Mouse (Mus musculus) kidney, postnatal 14 days (tissue): ENCODE results near the gene Cldnd1.

ENCODE experiments used
- DNase-seq: peaks from one replicate; pipeline ENCODE4 v3.0.0; 2022; ENCODE audit warnings: mixed read lengths

The Cldnd1 gene

GRCm38 (mm10) chr16:58727477-58728131 is at the start of gene Cldnd1:
TSS of gene Cldnd1 (plus strand) at chr16:58727910.
- peak; percentile 97 for DNase-seq

- no peak for DNase-seq
These were observed 49.0 kb upstream of the Cldnd1 start for GRCm38 (mm10) chr16:58678660-58679059.

DNA sequence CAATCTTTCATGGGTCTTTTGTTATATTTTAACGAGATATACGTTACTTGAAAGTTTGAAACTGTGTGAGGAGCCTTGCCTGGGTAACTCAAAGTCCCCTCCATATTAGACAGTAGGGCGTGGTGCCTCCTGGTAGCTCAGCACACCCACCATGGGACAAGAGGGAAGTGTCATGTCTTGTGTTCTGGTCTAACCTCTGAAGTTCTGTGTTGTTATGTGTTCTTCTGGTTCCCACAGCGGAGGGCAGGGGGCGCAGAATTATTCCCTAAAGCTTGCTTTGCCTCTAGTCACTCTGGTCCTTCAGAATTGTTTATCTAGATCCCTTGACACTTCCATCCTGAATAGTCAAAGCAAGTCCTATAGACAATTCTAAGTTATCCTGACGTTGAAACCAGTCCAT is 45.7 kb upstream of the Cldnd1 start:
- no peak for DNase-seq

GRCm38 (mm10) chr16:58682870-58683269 is 44.8 kb upstream of the Cldnd1 start:
- no peak for DNase-seq

- no peak for DNase-seq
These were observed 43.8 kb upstream of the Cldnd1 start for GRCm38 (mm10) chr16:58683911-58684310.

- DNase-seq: no peak
These were observed 43.2 kb upstream of the Cldnd1 start for GRCm38 (mm10) chr16:58684537-58684936.

DNA sequence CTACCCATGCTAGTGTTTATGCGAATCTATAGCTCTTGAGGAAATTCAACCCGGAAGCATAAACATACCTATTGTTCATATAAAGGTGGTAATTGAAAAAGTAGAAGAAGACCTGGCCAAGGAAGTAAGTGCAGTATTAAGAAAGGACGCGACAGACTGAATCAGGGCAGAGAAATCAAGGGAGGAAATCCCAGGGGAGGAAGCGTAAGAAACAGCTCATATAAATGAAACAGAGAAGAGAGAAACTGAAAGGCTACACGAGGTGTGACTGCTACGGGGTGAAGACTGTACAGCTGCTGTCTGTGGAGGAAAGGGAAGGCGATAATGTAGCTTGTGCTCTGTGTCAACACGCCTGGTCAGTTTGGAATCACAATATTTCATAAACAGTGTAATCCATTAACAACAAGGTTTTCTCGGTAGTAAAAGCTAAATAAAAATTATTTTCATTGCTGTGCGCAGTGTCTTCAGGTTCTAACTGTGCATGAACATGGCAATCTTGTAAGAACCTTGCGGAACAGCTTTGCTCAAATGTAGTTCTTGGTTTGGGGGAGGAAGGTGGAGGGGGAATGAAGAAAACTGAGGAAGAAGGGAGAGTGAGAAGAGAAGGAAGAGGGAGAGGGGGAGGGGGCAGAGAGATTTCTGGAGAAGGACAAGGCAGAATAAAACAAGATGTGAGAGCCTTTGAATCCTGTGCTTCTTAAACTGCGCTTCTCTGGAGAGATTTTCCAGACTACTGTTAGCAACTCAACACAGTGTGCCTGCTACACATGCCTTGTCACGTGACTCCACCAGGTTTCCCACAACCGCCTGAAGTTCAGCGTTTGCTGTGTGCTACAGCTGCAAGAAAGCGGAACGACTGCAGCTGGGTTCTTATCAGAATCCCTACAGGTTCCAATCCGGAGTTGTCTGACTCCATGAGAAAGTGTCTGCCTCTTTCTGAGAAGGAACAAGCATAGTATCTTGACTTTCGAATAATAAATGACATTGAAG is 41.9 kb upstream of the Cldnd1 start:
- DNase-seq: no peak

- no peak for DNase-seq
These were observed 39.2 kb upstream of the Cldnd1 start for GRCm38 (mm10) chr16:58688534-58688933.

- DNase-seq: no peak
These were observed 38.0 kb upstream of the Cldnd1 start for GRCm38 (mm10) chr16:58689555-58690169.

DNA sequence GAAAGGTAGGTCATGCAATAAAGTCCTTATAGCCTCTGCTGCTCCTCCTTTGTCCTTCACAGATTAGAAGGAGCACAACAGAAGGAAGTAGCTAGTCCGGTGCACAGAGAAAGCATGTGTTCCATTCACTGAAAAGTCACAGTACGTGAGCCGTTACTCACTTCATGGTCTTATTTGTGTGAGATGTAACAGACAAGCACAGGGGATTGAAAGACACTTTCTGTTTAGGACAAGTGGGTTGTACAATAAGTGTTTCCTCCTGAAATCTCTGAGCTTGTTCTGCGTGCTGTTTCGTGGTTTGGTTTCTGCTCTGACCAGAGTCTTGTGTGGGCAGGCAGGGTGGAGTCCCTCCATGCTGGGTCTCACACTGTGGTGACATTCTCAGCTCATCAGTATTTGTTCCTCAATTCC is 37.4 kb upstream of the Cldnd1 start:
- no peak for DNase-seq

DNA sequence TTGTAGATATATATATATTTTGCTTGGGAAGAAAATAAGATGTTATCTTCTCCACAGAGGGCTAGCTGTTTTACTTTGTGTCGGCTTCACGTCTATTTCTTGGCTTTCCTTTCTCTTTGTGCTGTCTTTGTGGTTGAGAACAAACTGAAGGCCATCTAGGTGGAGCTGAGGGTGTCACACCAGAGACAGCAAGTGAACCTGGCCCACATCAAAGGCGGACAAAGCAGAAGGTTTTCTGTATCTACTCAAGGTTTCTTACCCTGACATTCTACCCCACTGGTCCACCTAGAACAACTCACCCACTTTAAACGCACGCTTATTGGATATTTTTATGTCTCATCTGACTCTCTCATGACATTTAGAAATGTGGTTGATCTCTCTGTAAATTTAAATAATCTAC is 33.6 kb upstream of the Cldnd1 start:
- DNase-seq: no peak

GRCm38 (mm10) chr16:58696796-58697195 is 30.9 kb upstream of the Cldnd1 start:
- no peak for DNase-seq

DNA sequence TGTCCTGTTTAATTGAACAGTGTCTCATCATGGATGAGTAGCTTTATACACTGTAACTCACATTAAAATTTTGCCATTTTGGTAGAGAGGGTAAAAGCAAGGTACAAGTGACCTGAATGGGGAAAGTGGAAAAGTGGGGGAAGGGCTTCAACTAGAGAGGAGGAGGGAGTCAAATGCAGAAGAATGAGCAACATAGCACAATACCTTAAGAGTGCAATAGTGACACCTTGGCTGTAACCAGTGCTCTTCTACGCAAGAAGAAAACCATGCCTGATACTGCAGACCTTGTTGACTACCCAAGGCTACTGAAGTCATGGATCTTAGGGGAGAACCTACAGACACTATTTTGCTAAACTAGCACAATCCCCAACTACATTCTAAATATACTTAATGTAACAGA is 30.4 kb upstream of the Cldnd1 start:
- no peak for DNase-seq

- DNase-seq: no peak
These were observed 27.5 kb upstream of the Cldnd1 start for GRCm38 (mm10) chr16:58700174-58700573.

GRCm38 (mm10) chr16:58700816-58701424 is 26.8 kb upstream of the Cldnd1 start:
- no peak for DNase-seq

- peak; percentile 13 for DNase-seq
These were observed 25.9 kb upstream of the Cldnd1 start for GRCm38 (mm10) chr16:58701779-58702178.

GRCm38 (mm10) chr16:58702329-58702932 is 25.3 kb upstream of the Cldnd1 start:
- no peak for DNase-seq

DNA sequence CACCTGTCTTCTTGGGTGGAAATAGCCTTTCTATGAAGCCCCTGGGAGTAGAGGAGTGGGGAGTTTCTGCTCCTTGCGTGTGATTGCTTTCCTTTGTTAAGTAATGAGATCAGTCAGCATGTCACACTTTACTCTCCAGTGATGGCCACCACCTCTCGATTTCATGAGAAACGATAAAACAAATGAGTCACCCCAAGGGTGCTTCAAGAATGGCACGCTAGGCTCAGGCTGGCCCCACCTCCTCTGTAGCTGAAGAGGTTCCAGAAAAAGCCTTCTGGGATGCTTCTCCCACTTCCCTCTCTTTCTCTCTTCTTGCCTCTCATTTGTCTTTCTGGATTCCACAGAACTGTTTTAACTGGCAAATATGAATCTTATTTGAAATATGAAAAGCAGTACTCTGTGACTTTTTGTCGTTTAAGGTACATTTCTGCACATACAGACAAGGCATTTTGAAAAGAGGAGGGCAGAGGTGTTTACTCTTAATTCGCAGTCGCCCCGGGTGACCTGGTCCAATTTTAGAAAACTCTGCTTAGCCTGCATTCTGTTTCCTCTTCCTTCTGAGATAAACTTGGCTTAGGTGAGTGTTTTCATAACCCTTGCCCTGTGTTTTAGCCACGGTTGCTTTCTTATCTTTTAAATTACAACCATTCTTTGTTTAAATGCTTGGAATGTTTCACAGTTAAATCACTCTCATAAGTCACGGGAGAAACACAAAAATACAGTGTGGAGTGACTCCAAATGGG is 24.2 kb upstream of the Cldnd1 start:
- DNase-seq: peak; percentile 37

- no peak for DNase-seq
These were observed 22.7 kb upstream of the Cldnd1 start for GRCm38 (mm10) chr16:58704999-58705398.

DNA sequence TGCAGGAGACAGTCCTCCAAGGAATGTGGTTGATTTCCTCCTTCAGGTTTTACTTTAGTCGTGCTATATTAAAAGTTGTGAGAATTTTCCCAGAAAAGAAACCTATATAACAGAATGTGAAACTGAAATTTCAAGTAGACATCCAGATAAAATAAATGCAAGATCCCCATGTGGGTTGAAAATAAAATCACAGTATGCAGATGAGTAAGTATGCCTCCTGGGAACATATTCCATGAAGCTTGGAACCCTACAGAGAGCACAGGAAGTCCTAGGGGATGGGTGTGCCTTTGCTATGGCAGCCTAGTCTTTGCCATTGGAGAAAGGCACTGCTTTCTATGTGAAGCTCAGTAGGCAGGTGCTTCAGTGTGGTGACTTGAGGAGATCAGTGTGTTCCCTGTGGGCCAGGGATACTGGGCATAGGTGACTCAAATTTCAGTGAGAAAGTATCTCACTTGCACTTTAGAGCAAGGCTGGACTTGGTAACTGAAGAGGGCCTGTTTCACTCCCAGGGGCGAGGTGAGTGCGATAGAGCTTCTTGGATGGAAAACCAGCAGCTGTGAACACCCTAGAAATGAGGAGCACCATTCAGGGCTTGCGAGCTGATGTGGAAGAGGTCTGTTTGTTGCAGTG is 20.3 kb upstream of the Cldnd1 start:
- no peak for DNase-seq
